Mouse (Mus musculus): Measurements from ENCODE around the gene Rabgap1. TPM values are rescaled to one million over a fixed set of nuclear protein-coding genes. Genes with fewer than 3 reads are reported as not detected.

The Rabgap1 gene
- polyA plus RNA-seq, 1 experiment from 2014 or later: 37.8 TPM

DNA sequence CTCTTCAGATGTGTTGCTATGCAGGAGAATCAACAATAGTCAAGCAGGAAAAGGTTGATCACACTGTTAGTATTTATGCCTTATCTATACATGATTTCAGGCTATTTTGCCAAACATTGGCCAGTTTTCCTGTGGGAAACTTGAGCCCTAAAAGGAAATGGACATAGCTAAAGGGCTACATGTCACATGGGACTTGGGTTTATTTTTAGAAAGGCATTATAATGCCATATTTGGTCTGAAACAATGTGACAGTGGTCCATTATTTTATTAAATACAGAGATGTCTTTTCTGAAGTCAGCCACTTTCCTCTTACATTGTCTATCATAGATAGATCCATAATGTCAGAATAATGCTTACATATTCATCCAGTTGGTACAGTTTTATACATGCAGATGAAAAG is 84.5 kb downstream of the Rabgap1 start:
- Histone ChIP-seq H3K4me1 (replicated peaks; ENCODE audit: control insufficient read depth, insufficient read depth, low read length) (peaks cover 4% of the 10 kb centered on the region), H3K9ac (ENCODE audit: low read length) (no peak overlapping the region), H3K27me3 (ENCODE audit: control insufficient read depth, insufficient read depth, low read depth, low read length) (no peaks in the 10 kb centered on the region), H3K4me2 (ENCODE audit: low read depth, low read length) (no peak overlapping the region), H3K4me3 (ENCODE audit: low read length) (no peak overlapping the region), H3K36me3 (ENCODE audit: control insufficient read depth, insufficient read depth, low read length) (no peaks in the 10 kb centered on the region; the same call in 1 of the 2 replicates), H3K27ac (ENCODE audit: low read length) (peak overlapping the region; percentile 44; the same call in 1 of the 2 replicates), H3K9me3 (ENCODE audit: control insufficient read depth, low read length) (no peaks in the 10 kb centered on the region)
- ATAC-seq (ENCODE audit: low read depth): no peak

DNA sequence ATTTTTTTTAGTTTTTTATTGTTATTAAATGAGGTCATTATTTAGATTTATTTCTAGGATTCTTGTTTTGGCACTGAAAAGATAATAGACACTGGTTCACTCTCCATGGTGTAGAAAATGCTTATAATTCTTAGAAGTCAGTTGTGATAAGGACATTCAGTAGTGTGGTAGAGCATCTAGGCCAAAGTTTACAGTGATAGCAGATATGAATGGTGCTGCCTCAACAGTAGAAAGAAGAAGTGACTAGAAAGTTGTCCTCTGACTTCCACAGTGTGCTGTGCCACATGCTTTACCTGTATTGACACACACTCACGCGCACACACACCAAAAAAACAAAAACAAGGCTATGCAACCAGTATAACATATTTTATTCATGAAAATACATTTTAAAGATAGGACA is 86.3 kb downstream of the Rabgap1 start:
- Histone ChIP-seq H3K9me3 (ENCODE audit: control insufficient read depth, low read length) (no peaks in the 10 kb centered on the region), H3K4me3 (ENCODE audit: low read length) (no peak overlapping the region), H3K4me2 (ENCODE audit: low read depth, low read length) (no peak overlapping the region), H3K9ac (ENCODE audit: low read length) (no peak overlapping the region), H3K27me3 (ENCODE audit: control insufficient read depth, insufficient read depth, low read depth, low read length) (no peaks in the 10 kb centered on the region), H3K27ac (ENCODE audit: low read length) (no peak overlapping the region), H3K36me3 (ENCODE audit: control insufficient read depth, insufficient read depth, low read length) (peaks cover 2% of the 10 kb centered on the region), H3K4me1 (replicated peaks; ENCODE audit: control insufficient read depth, insufficient read depth, low read length) (peaks cover 4% of the 10 kb centered on the region)
- 92% methylated on average over 2 of the region's 2 CpGs for WGBS
- no peak for ATAC-seq (ENCODE audit: low read depth)

DNA sequence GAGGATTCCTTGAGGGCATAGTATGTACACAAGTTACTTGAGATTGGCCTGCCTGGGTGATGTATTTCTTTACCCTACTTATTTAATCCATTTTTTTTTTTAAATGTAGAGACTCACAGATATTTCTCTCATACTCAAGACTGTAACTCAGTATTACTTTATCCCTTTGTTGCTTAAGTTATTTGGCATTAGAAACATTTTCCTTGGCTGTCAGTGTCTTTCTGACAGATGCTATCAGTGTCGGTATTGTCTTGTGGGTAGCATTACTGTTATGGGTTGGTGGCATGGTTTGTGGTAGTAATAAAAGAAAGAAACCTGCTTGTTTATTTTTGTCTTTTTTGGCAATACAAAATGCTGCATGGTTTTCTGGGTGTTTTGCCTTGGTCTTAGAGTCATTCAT is 87.7 kb downstream of the Rabgap1 start:
- Histone ChIP-seq H3K36me3 (ENCODE audit: control insufficient read depth, insufficient read depth, low read length) (peaks cover 5% of the 10 kb centered on the region), H3K4me3 (ENCODE audit: low read length) (no peak overlapping the region), H3K9ac (ENCODE audit: low read length) (no peak overlapping the region), H3K4me1 (replicated peaks; ENCODE audit: control insufficient read depth, insufficient read depth, low read length) (peaks cover 4% of the 10 kb centered on the region), H3K27me3 (ENCODE audit: control insufficient read depth, insufficient read depth, low read depth, low read length) (no peaks in the 10 kb centered on the region), H3K27ac (ENCODE audit: low read length) (no peak overlapping the region), H3K4me2 (ENCODE audit: low read depth, low read length) (no peak overlapping the region), H3K9me3 (ENCODE audit: control insufficient read depth, low read length) (no peaks in the 10 kb centered on the region)
- WGBS: 85% methylated on average over 1 of the region's 1 CpGs
- no peak for ATAC-seq (ENCODE audit: low read depth)

DNA sequence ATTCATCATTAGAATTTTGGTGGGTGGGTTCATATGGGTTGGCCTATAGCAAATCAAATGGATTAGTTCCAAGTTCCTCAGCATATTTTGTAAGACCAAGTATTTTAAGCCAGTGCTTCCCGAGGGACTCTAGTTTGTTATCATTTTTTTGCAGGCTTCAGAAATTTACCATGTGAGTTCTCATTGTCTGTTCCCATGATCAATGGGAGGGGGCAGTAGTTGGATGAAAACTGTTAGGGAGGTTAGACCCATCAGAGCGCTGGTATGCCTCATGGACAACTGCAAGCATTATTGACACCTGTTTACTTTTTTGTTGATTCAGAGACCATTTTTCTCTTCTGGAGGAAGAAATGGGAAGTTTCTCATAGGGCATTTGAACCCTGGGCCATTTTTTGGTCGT is 88.6 kb downstream of the Rabgap1 start:
- no peaks in the 10 kb centered on the region for H3K27me3 ChIP-seq (ENCODE audit: control insufficient read depth, insufficient read depth, low read depth, low read length)
- peaks cover 5% of the 10 kb centered on the region for H3K36me3 ChIP-seq (ENCODE audit: control insufficient read depth, insufficient read depth, low read length)
- no peak overlapping the region for H3K27ac ChIP-seq (ENCODE audit: low read length)
- no peak for ATAC-seq (ENCODE audit: low read depth)
- H3K9ac ChIP-seq (ENCODE audit: low read length): no peak overlapping the region
- H3K4me1 ChIP-seq (replicated peaks; ENCODE audit: control insufficient read depth, insufficient read depth, low read length): peaks cover 4% of the 10 kb centered on the region
- H3K9me3 ChIP-seq (ENCODE audit: control insufficient read depth, low read length): no peaks in the 10 kb centered on the region
- H3K4me2 ChIP-seq (ENCODE audit: low read depth, low read length): no peak overlapping the region
- H3K4me3 ChIP-seq (ENCODE audit: low read length): no peak overlapping the region
- 68% methylated on average over 3 of the region's 3 CpGs for WGBS

DNA sequence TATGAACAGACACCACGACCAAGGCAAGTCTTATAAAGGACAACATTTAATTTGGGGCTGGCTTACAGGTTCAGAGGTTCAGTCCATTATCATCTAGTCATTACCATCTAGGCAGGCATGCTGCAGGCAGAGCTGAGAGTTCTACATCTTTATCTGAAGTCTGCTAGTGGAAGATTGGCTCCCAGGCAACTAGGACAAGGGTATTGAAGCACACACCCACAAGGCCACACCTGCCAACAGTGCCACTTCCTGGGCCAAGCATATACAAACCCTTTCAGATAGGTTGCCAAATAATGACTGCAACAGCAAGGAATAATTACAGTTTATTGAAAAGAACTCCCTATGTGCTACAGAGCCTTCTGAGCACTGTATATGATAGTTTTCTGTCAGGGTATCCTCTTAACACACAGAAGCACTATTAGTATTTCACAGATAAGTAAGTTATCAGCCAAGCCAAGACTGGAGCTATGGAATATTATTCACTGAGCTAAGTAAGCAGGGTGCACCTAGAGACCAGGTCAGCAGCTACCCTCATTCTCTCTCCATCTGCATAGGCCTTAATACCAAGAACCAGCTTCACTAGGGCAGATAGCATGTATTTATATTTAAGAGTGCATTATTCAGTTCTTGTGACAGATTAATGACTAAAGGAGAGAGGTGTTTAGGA is 106.4 kb downstream of the Rabgap1 start:
- H3K9ac ChIP-seq (ENCODE audit: low read length): no peak overlapping the region
- WGBS: 81% methylated on average over 1 of the region's 1 CpGs
- no peak overlapping the region for H3K4me2 ChIP-seq (ENCODE audit: low read depth, low read length)
- H3K4me1 ChIP-seq (replicated peaks; ENCODE audit: control insufficient read depth, insufficient read depth, low read length): no peaks in the 10 kb centered on the region
- H3K27me3 ChIP-seq (ENCODE audit: control insufficient read depth, insufficient read depth, low read depth, low read length): no peaks in the 10 kb centered on the region
- ATAC-seq (ENCODE audit: low read depth): no peak
- H3K9me3 ChIP-seq (ENCODE audit: control insufficient read depth, low read length): no peaks in the 10 kb centered on the region
- no peak overlapping the region for H3K4me3 ChIP-seq (ENCODE audit: low read length)
- no peak overlapping the region for H3K27ac ChIP-seq (ENCODE audit: low read length)
- peaks cover 17% of the 10 kb centered on the region for H3K36me3 ChIP-seq (ENCODE audit: control insufficient read depth, insufficient read depth, low read length)

DNA sequence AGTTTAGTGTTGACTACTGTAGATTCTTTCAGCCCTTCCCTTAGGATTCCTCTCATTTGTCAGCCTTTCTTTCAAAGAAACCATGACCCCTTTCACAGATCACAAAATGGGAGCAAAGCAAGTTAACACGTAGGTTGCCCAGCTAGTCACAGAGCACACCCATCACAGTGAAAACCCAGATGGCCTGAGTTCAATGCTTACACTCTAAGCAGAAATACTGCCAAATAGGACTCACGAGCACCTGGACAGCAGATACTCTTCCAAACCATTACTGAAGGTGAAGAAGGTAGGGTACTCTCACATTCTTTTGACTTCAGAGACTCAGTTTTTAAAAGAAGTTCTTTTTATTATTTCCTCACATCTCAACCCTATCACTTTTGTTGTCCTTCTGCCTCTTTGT is 113.3 kb downstream of the Rabgap1 start:
- Histone ChIP-seq H3K9me3 (ENCODE audit: control insufficient read depth, low read length) (no peaks in the 10 kb centered on the region), H3K4me3 (ENCODE audit: low read length) (no peak overlapping the region), H3K36me3 (ENCODE audit: control insufficient read depth, insufficient read depth, low read length) (peaks cover 43% of the 10 kb centered on the region), H3K27ac (ENCODE audit: low read length) (no peak overlapping the region), H3K4me2 (ENCODE audit: low read depth, low read length) (no peak overlapping the region), H3K27me3 (ENCODE audit: control insufficient read depth, insufficient read depth, low read depth, low read length) (no peaks in the 10 kb centered on the region), H3K9ac (ENCODE audit: low read length) (no peak overlapping the region), H3K4me1 (replicated peaks; ENCODE audit: control insufficient read depth, insufficient read depth, low read length) (no peaks in the 10 kb centered on the region)
- no peak for ATAC-seq (ENCODE audit: low read depth)
- 81% methylated on average over 2 of the region's 2 CpGs for WGBS

DNA sequence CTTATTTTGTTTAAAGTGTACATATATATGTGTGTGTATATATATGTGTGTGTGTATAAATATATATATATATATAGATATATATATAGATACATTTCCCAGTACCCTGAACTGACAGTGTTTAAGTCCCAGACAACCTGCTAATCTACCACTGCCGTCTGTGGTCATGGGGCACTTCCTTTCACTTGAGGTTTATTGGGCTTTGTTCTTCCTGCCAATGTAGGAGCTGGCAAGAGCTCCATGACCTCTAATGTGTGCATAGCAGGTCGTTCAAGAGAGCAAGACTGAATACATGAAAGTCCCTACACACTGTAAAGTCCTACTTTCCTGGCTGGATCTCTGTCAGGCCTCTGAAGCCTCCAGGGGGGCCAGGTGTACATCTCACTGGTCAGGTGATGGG is 122.5 kb downstream of the Rabgap1 start:
- no peak overlapping the region for H3K4me3 ChIP-seq (ENCODE audit: low read length)
- H3K4me2 ChIP-seq (ENCODE audit: low read depth, low read length): no peak overlapping the region
- no peak for ATAC-seq (ENCODE audit: low read depth)
- no peaks in the 10 kb centered on the region for H3K4me1 ChIP-seq (replicated peaks; ENCODE audit: control insufficient read depth, insufficient read depth, low read length)
- no peaks in the 10 kb centered on the region for H3K9me3 ChIP-seq (ENCODE audit: control insufficient read depth, low read length)
- no peaks in the 10 kb centered on the region for H3K27me3 ChIP-seq (ENCODE audit: control insufficient read depth, insufficient read depth, low read depth, low read length)
- no peak overlapping the region for H3K9ac ChIP-seq (ENCODE audit: low read length)
- 31% methylated on average over 2 of the region's 2 CpGs for WGBS
- H3K36me3 ChIP-seq (ENCODE audit: control insufficient read depth, insufficient read depth, low read length): peaks cover 32% of the 10 kb centered on the region
- no peak overlapping the region for H3K27ac ChIP-seq (ENCODE audit: low read length)

DNA sequence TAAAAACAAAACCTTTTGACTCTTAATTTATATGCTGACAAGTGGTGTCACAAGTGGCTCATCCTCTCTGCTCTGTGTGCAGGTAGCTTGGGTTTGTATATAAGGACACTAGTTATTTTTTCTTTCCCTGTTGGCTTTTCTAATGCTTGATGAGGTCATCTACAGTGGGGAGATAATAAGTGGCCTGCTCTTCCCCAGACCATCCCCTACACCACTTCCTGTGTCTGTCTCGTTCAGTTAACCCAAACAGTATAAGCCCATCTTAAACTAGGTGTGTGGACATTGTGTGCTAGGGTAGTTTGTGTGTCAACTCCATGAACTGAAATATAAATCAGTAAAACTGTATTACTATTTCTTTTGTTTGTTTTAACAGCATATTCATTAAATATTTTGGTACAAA is 123.0 kb downstream of the Rabgap1 start:
- peaks cover 32% of the 10 kb centered on the region for H3K36me3 ChIP-seq (ENCODE audit: control insufficient read depth, insufficient read depth, low read length)
- 50% methylated on average over 1 of the region's 1 CpGs for WGBS

DNA sequence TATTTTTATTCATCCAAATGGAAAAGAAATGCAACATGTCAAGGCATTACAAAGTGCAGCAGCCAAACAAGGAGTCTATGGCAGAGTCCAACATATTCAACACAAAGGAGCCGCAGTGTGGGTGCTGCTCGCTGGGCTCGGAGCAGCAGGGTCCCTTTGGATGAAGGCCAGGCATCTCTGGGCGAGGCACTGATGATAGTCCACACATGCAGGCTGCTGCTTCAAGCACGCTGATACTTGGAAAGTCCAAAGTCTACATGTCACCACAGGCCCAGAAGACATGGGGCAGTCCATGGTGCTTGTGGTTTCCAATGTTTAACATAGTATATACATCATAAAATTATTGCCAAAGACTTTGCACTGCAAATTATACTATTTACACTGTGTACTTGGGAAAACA is 126.8 kb downstream of the Rabgap1 start:
- no peaks in the 10 kb centered on the region for H3K9me3 ChIP-seq (ENCODE audit: control insufficient read depth, low read length)
- H3K27ac ChIP-seq (ENCODE audit: low read length): no peak overlapping the region
- H3K4me3 ChIP-seq (ENCODE audit: low read length): no peak overlapping the region
- H3K27me3 ChIP-seq (ENCODE audit: control insufficient read depth, insufficient read depth, low read depth, low read length): no peaks in the 10 kb centered on the region
- 71% methylated on average over 5 of the region's 5 CpGs for WGBS
- H3K9ac ChIP-seq (ENCODE audit: low read length): no peak overlapping the region
- peaks cover 10% of the 10 kb centered on the region for H3K36me3 ChIP-seq (ENCODE audit: control insufficient read depth, insufficient read depth, low read length)
- no peak overlapping the region for H3K4me2 ChIP-seq (ENCODE audit: low read depth, low read length)
- ATAC-seq (ENCODE audit: low read depth): peak; percentile 56
- no peaks in the 10 kb centered on the region for H3K4me1 ChIP-seq (replicated peaks; ENCODE audit: control insufficient read depth, insufficient read depth, low read length)

More for the DNA sequence above, 123.0 kb downstream of the Rabgap1 start:
- Histone ChIP-seq H3K9ac (ENCODE audit: low read length) (no peak overlapping the region), H3K27me3 (ENCODE audit: control insufficient read depth, insufficient read depth, low read depth, low read length) (no peaks in the 10 kb centered on the region), H3K9me3 (ENCODE audit: control insufficient read depth, low read length) (no peaks in the 10 kb centered on the region), H3K27ac (ENCODE audit: low read length) (no peak overlapping the region), H3K4me1 (replicated peaks; ENCODE audit: control insufficient read depth, insufficient read depth, low read length) (no peaks in the 10 kb centered on the region), H3K4me3 (ENCODE audit: low read length) (no peak overlapping the region), H3K4me2 (ENCODE audit: low read depth, low read length) (no peak overlapping the region)
- no peak for ATAC-seq (ENCODE audit: low read depth)

DNA sequence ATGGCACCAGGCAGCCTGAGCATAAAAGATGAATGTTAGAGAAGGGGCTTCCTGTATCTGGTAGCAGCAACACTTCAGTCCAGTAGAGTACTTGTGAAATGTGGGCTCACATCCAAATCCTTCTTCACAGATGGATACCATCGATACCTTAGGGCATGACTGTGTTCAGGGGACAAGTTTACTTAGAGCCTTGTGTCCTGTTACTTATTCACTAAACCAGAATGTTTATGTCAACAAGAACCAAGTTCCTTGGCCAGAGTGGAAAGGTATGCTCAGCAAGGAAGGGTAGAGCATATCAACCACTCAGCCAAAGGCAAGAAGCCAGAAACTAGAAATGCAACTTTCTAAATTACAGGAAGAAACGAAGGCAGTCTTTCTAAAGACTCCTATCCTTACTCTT is 127.6 kb downstream of the Rabgap1 start:
- ATAC-seq (ENCODE audit: low read depth): no peak
- Histone ChIP-seq H3K9ac (ENCODE audit: low read length) (no peak overlapping the region), H3K27ac (ENCODE audit: low read length) (no peak overlapping the region), H3K4me2 (ENCODE audit: low read depth, low read length) (no peak overlapping the region), H3K4me3 (ENCODE audit: low read length) (no peak overlapping the region), H3K4me1 (replicated peaks; ENCODE audit: control insufficient read depth, insufficient read depth, low read length) (no peaks in the 10 kb centered on the region), H3K27me3 (ENCODE audit: control insufficient read depth, insufficient read depth, low read depth, low read length) (no peaks in the 10 kb centered on the region), H3K36me3 (ENCODE audit: control insufficient read depth, insufficient read depth, low read length) (peaks cover 5% of the 10 kb centered on the region), H3K9me3 (ENCODE audit: control insufficient read depth, low read length) (no peaks in the 10 kb centered on the region)
- 60% methylated on average over 2 of the region's 2 CpGs for WGBS
